Mouse (Mus musculus) E14TG2a.4 (cell line): Measurements from ENCODE around the gene Mpzl3.

Experiments
- CTCF ChIP-seq: conservative IDR thresholded peaks from 2 replicates; pipeline ENCODE4 v1.5.1; 2014; ENCODE audit warnings: low read length
- NANOG ChIP-seq: IDR thresholded peaks from 2 replicates; pipeline ENCODE4 v1.6.1; 2014; ENCODE audit warnings: borderline replicate concordance, low read length, mixed read lengths

DNA sequence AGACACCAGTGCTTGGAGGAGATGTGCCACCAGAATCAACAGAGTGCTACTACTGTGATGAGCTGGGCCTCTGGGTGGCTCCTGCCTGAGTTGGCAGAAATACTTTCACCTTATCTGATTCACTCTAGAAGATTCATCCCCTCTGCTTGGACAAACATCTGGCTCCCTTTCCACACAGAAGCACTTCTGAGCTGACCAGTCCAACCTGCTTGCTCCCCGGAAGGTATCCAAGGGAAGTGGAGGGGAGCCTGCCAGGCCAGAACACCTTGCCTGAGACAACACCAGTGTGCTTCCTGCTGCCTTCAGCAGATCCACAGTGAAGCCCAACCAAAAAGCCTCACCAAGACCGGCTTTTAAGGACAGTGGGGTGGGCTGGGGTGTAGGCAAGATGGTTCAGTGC lies 30.8 kb upstream of the Mpzl3 start:
- TF ChIP-seq CTCF (no peak), NANOG (no peak)
